ENCODE assay signal across 17 mouse cellular contexts in genomic region chr4:151105886-151106285, GRCm38 (mm10). TPM values are rescaled to one million over a fixed set of nuclear protein-coding genes. Genes with fewer than 3 reads are reported as not detected.
DNase-seq lines count a peak whose midpoint lies in the region; ATAC-seq and TF ChIP-seq lines count a peak whose summit lies in the region.
"Had no signal": no experiment of that assay in that cellular context is flagged by ENCODE, and none has a peak within 500 bp of the region (broad histone marks: within the 10 kb centered on the region; RNA-seq: fewer than 3 reads in every experiment).

No protein-coding gene starts in this region.

- peak overlapping the region; percentile 64 for H3K4me2 ChIP-seq in forebrain, embryonic 16.5 days (ENCODE audit: low read length)
- H3K4me2 ChIP-seq in midbrain, embryonic 13.5 days (replicated peaks): peak overlapping the region; percentile 77

- H3K9me3 ChIP-seq in forebrain, embryonic 16.5 days (ENCODE audit: control insufficient read depth, low read length): no peaks in the 10 kb centered on the region
- H3K9me3 ChIP-seq in midbrain, embryonic 13.5 days: no peaks in the 10 kb centered on the region

- no peaks in the 10 kb centered on the region for H3K27me3 ChIP-seq in forebrain, embryonic 16.5 days (replicated peaks; ENCODE audit: control insufficient read depth, insufficient read depth, low read length)
- H3K27me3 ChIP-seq in midbrain, embryonic 13.5 days: 0 out of 2 replicates have a peak, but pooled peaks cover 6% of the 10 kb centered on the region

- peak overlapping the region; percentile 43; the same call in 1 of the 2 replicates for H3K27ac ChIP-seq in gastrocnemius, adult 2 months
- peak overlapping the region; percentile 34 for H3K27ac ChIP-seq in forebrain, embryonic 16.5 days (ENCODE audit: low read length)
- H3K27ac ChIP-seq in midbrain, embryonic 13.5 days: 0 out of 2 replicates have a peak overlapping the region, but pooled peaks have one; percentile 14
- H3K27ac ChIP-seq: liver, embryonic 14.5 days had no signal

- intact Hi-C loops in gastrocnemius, adult 2 months (cut with DNase I): loop anchor here (2.0 kb wide), 1 partner anchor 23 kb away; no protein-coding TSS in a partner anchor

- no peak for DNase-seq in gastrocnemius, adult 2 months
- DNase-seq in gastrocnemius, adult 8-10 months (ENCODE audit: low spot score in 2 of 2): no peak
- DNase-seq in brain, embryonic 14.5 days (ENCODE audit: low read depth): peak; percentile 25
- DNase-seq in thymus, postnatal 10 days (ENCODE audit: low spot score in 2 of 2): no peak
- no peak for DNase-seq in frontal cortex, postnatal 10 days (ENCODE audit: low spot score in 2 of 2)
- DNase-seq: kidney, adult 8-10 months; left cerebral cortex, postnatal 4 days; lung, postnatal 4 days; right cerebral cortex, postnatal 14 days; thymus, postnatal 25 days had no signal

- 31% methylated on average over 6 of the region's 6 CpGs for WGBS in forebrain, embryonic 16.5 days
- 64% methylated on average over 6 of the region's 6 CpGs for WGBS in midbrain, embryonic 13.5 days

- H3K36me3 ChIP-seq in forebrain, embryonic 16.5 days (ENCODE audit: control insufficient read depth, insufficient read depth): no peaks in the 10 kb centered on the region
- no peaks in the 10 kb centered on the region for H3K36me3 ChIP-seq in midbrain, embryonic 13.5 days

- peaks cover 50% of the 10 kb centered on the region for H3K4me1 ChIP-seq in forebrain, embryonic 16.5 days (replicated peaks; ENCODE audit: control insufficient read depth, insufficient read depth, low read length)
- H3K4me1 ChIP-seq in midbrain, embryonic 13.5 days (replicated peaks): peaks cover 64% of the 10 kb centered on the region

- H3K9ac ChIP-seq in forebrain, embryonic 16.5 days (replicated peaks; ENCODE audit: low read depth, low read length): peak overlapping the region; percentile 92; the same call in 1 of the 2 replicates
- H3K9ac ChIP-seq in midbrain, embryonic 13.5 days (replicated peaks): peak overlapping the region; percentile 97
- H3K9ac ChIP-seq: liver, embryonic 14.5 days had no signal

- H3K4me3 ChIP-seq in gastrocnemius, adult 2 months: peak overlapping the region; percentile 44
- peak overlapping the region; percentile 80 for H3K4me3 ChIP-seq in forebrain, embryonic 16.5 days (replicated peaks; ENCODE audit: low read length)
- H3K4me3 ChIP-seq in midbrain, embryonic 13.5 days (replicated peaks): peak overlapping the region; percentile 89

- no peak for TF ChIP-seq CTCF in gastrocnemius, adult 2 months (IDR thresholded peaks at IDR 0.05)
- no peak for TF ChIP-seq CTCF in brain, embryonic 14.5 days (IDR thresholded peaks at IDR 0.05; ENCODE audit: borderline replicate concordance, extremely low read depth, insufficient read depth, insufficient read length)

- no peak for TF ChIP-seq POLR2A in brain, embryonic 14.5 days (IDR thresholded peaks at IDR 0.05; ENCODE audit: borderline replicate concordance, extremely low read depth, insufficient read depth, insufficient read length, poor library complexity, severe bottlenecking)

- ATAC-seq in forebrain, embryonic 16.5 days: no peak
- no peak for ATAC-seq in midbrain, embryonic 13.5 days
- no peak for ATAC-seq in megakaryocyte progenitor cell, adult 5-6 weeks (replicated peaks; ENCODE audit: poor library complexity)
- ATAC-seq: activated CD4-positive, CD25-positive, alpha-beta regulatory T cell, adult 4 months had no signal

RNA-seq across cellular contexts. Expression of gene Gm13090, which starts 16.5 kb away (rescaled TPM):
- not detected for total RNA-seq in gastrocnemius, adult 2 months (2021)
- total RNA-seq in gastrocnemius, adult 8-10 months (2022): not detected
- not detected in 2 replicates for polyA plus RNA-seq in brain, embryonic 14.5 days (2012; rRNA removed)
- polyA plus RNA-seq in forebrain, embryonic 16.5 days (2015; fragmentation: Nextera tagmentation; extraction: Ambion mirVana): 0.39 TPM in 1 of 2 replicates, not detected in the other
- polyA plus RNA-seq in midbrain, embryonic 13.5 days (2015; fragmentation: Nextera tagmentation; extraction: Ambion mirVana): 0.22 TPM in 1 of 2 replicates, not detected in the other
- not detected in 2 replicates for total RNA-seq in megakaryocyte progenitor cell, adult 5-6 weeks (2015)
- not detected in 2 replicates for total RNA-seq in megakaryocyte progenitor cell, adult 5-6 weeks (2017)
- total RNA-seq: common myeloid progenitor, adult 5-6 weeks; granulocyte monocyte progenitor cell, adult 5-6 weeks; left cerebral cortex, postnatal 4 days had no signal
- polyA plus RNA-seq: activated CD4-positive, CD25-positive, alpha-beta regulatory T cell, adult 4 months; liver, embryonic 14.5 days had no signal

RNA-seq across cellular contexts. Expression of gene Vamp3, which starts 48.1 kb away (rescaled TPM):
- 10 to 100 TPM; 53.8 to 56.3 TPM for total RNA-seq in gastrocnemius, adult 2 months (2021)
- 10 to 100 TPM; 51.9 to 60.7 (median 57.1) TPM for total RNA-seq in gastrocnemius, adult 8-10 months (2022)
- polyA plus RNA-seq in brain, embryonic 14.5 days (2012; rRNA removed): 55.8 and 55.9 TPM in 2 replicates
- polyA plus RNA-seq in forebrain, embryonic 16.5 days (2015; fragmentation: Nextera tagmentation; extraction: Ambion mirVana): 62.7 and 72.2 TPM in 2 replicates
- polyA plus RNA-seq in midbrain, embryonic 13.5 days (2015; fragmentation: Nextera tagmentation; extraction: Ambion mirVana): 60.7 and 62.1 TPM in 2 replicates
- total RNA-seq in megakaryocyte progenitor cell, adult 5-6 weeks (2015): 116 and 129 TPM in 2 replicates
- 65.7 and 72.9 TPM in 2 replicates for total RNA-seq in megakaryocyte progenitor cell, adult 5-6 weeks (2017)
